9 mouse cellular contexts compared by ENCODE assay signal in genomic region chr19:44741091-44741763, GRCm38 (mm10). TPM values are rescaled to one million over a fixed set of nuclear protein-coding genes. Genes with fewer than 3 reads are reported as not detected.
DNase-seq lines count a peak whose midpoint lies in the region; ATAC-seq lines count a peak whose summit lies in the region.
"Had no signal": no experiment of that assay in that cellular context is flagged by ENCODE, and none has a peak within 500 bp of the region (broad histone marks: within the 10 kb centered on the region; RNA-seq: fewer than 3 reads in every experiment).

No protein-coding gene starts in this region.

- intact Hi-C loops in heart, postnatal 14 days (cut with DNase I), result loop anchor here (5.0 kb wide), 1 partner anchor 491 kb away; no protein-coding TSS in a partner anchor

- H3K36me3 ChIP-seq in heart, embryonic 10.5 days, result no peaks in the 10 kb centered on the region
- no peaks in the 10 kb centered on the region for H3K36me3 ChIP-seq in heart, embryonic 15.5 days
- H3K36me3 ChIP-seq in neural tube, embryonic 12.5 days, result no peaks in the 10 kb centered on the region

- H3K9me3 ChIP-seq in heart, embryonic 10.5 days, result no peaks in the 10 kb centered on the region
- no peaks in the 10 kb centered on the region for H3K9me3 ChIP-seq in heart, embryonic 15.5 days (replicated peaks)
- no peaks in the 10 kb centered on the region for H3K9me3 ChIP-seq in neural tube, embryonic 12.5 days

- H3K27me3 ChIP-seq in heart, embryonic 10.5 days (ENCODE audit: insufficient read depth, poor library complexity, severe bottlenecking), result peaks cover 100% of the 10 kb centered on the region
- peaks cover 97% of the 10 kb centered on the region for H3K27me3 ChIP-seq in heart, embryonic 15.5 days
- peaks cover 100% of the 10 kb centered on the region for H3K27me3 ChIP-seq in neural tube, embryonic 12.5 days (replicated peaks)

- H3K4me1 ChIP-seq in heart, embryonic 10.5 days, result peaks cover 25% of the 10 kb centered on the region
- peaks cover 26% of the 10 kb centered on the region for H3K4me1 ChIP-seq in heart, embryonic 15.5 days (replicated peaks)
- peaks cover 20% of the 10 kb centered on the region for H3K4me1 ChIP-seq in neural tube, embryonic 12.5 days
- H3K4me1 ChIP-seq: megakaryocyte, embryonic 14.5 days had no signal

- peak overlapping the region; percentile 60 for H3K4me2 ChIP-seq in heart, embryonic 15.5 days
- peak overlapping the region; percentile 53 for H3K4me2 ChIP-seq in neural tube, embryonic 12.5 days (replicated peaks)

- no peak for DNase-seq in heart, embryonic 10.5 days (ENCODE audit: low spot score)
- DNase-seq in heart, postnatal 14 days, result no peak
- peak; percentile 92 for DNase-seq in kidney, postnatal 14 days
- DNase-seq in spleen, adult 18-20 months, result no peak
- no peak for DNase-seq in cerebellum, adult 8-10 months

- H3K4me3 ChIP-seq in heart, embryonic 10.5 days, result peak overlapping the region; percentile 47
- peak overlapping the region; percentile 33 for H3K4me3 ChIP-seq in heart, embryonic 15.5 days
- peak overlapping the region; percentile 24 for H3K4me3 ChIP-seq in neural tube, embryonic 12.5 days
- H3K4me3 ChIP-seq: megakaryocyte, embryonic 14.5 days had no signal

- ATAC-seq in heart, embryonic 15.5 days (replicated peaks; ENCODE audit: insufficient number of reproducible peaks, insufficient read depth, low FRiP score, low read depth), result no peak
- ATAC-seq in neural tube, embryonic 12.5 days (ENCODE audit: low FRiP score, low read depth), result no peak
- ATAC-seq in frontal cortex, adult (ENCODE audit: low TSS enrichment), result no peak

- 0 out of 2 replicates have a peak overlapping the region, but pooled peaks have one; percentile 15 for H3K9ac ChIP-seq in heart, embryonic 15.5 days
- peak overlapping the region; percentile 38; the same call in 1 of the 2 replicates for H3K9ac ChIP-seq in neural tube, embryonic 12.5 days

- WGBS in heart, embryonic 10.5 days, result 1% methylated on average over 48 of the region's 48 CpGs
- 2% methylated on average over 48 of the region's 48 CpGs for WGBS in heart, embryonic 15.5 days
- under 1% methylated on average over 48 of the region's 48 CpGs for WGBS in neural tube, embryonic 12.5 days

- no peak overlapping the region for H3K27ac ChIP-seq in heart, embryonic 10.5 days
- no peak overlapping the region for H3K27ac ChIP-seq in heart, embryonic 15.5 days
- H3K27ac ChIP-seq in neural tube, embryonic 12.5 days, result 0 out of 2 replicates have a peak overlapping the region, but pooled peaks have one; percentile 20

RNA-seq across cellular contexts. Expression of gene Pax2, which starts 14.6 kb away (rescaled TPM):
- polyA plus RNA-seq in heart, embryonic 10.5 days (2016; fragmentation: Nextera tagmentation; extraction: Ambion mirVana), result 0.20 TPM in 1 of 2 replicates, not detected in the other
- total RNA-seq in heart, postnatal 14 days (2021), result not detected
- not detected in 2 replicates for polyA plus RNA-seq in heart, embryonic 15.5 days (2015; fragmentation: Nextera tagmentation; extraction: Ambion mirVana)
- 21.9 and 23.3 TPM in 2 replicates for polyA plus RNA-seq in neural tube, embryonic 12.5 days (2016; fragmentation: Nextera tagmentation; extraction: Ambion mirVana)

Comparison
In these comparisons a context has a peak if more than half of its experiments do, and no peak if none do; other contexts are left out.
1. RNA of gene Pax2, which starts 14.6 kb away (polyA plus RNA-seq): 21.9 to 23.3 TPM in neural tube, embryonic 12.5 days; 0.20 TPM in heart, embryonic 10.5 days and not detected in heart, embryonic 15.5 days; every median in the first group is over 10 times any median in the second.
2. Peak in every context shown above with its lines, with median percentiles within 50 percentile points of each other: H3K4me3 ChIP-seq.